Mouse (Mus musculus) heart, adult 9 months (tissue): ENCODE measurements around the gene Ackr2.
A peak's percentile ranks its signal among the peaks of the same experiment; 100 is the strongest.

ENCODE experiments used
- DNase-seq, 2 experiments: peaks; one replicate each; pipeline ENCODE4 v3.0.0; 2022; ENCODE audit warnings: low spot score in 2 of 2

Gene Ackr2

DNA sequence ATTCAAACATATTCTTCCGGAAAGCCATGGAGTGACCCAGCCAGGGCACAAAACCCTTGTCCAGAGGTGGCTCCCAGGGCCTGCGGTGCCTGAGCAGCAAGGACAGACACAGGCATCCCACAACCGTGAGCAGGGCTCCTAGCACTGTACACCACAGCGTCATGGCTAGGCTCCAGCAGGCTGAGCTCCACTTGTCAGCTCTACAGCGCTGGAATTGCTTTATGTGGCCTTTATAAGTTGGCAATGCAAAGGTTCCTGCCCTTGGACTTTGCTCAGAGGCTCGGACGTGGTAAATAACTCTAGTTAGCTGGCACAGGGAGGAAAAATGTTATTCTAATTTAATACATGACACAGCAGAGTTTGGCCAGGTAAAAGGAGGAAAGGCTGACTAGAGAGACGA is 17.9 kb downstream of the Ackr2 start, which contains the start of gene Cyp8b1:
TSS of gene Cyp8b1 (minus strand) at position 204 of the 400 bp plus-strand sequence.
- no peak for DNase-seq

DNA sequence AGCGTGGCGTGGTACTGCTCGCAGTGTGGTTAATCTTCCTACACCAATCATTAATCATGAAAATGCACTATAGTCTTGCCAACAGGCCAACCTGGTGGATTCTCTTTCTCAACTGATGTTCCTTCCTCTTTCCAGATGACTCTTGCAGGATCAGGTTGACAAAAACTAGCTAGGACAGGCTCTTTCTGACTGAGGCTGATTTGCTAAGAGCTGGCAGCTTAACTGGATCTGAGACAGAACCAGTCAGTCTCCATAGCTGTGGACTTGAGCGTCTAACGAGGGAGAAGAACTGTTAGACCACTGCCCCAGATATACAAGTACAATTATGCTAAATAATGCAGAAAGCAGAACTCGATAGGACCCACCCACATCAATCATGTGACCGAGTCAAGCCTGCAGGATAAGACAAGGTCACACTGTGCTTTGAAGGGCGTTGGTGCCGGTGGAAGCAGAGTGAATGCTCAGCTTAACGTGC is 20.9 kb downstream of the Ackr2 start:
- no peak for DNase-seq

DNA sequence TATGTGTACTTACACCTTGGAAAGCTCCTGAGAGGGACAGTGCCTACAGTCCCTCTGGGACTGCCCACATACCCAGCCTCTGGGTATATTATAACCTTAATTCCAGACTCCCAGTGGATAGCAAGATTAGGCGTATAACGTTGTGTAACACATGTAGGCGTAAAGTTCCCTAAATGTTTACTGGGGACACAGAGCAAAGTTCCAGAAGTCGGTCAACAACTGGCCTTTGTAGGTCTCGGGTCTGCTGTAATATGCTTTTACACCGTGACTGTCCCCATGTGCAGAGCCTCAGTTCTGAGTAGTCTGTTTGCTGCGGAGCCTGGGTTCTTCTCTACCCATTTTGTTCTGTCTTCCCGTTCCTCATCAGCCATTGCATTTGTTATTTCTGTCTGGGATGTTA is 25.3 kb downstream of the Ackr2 start:
- DNase-seq: no peak

DNA sequence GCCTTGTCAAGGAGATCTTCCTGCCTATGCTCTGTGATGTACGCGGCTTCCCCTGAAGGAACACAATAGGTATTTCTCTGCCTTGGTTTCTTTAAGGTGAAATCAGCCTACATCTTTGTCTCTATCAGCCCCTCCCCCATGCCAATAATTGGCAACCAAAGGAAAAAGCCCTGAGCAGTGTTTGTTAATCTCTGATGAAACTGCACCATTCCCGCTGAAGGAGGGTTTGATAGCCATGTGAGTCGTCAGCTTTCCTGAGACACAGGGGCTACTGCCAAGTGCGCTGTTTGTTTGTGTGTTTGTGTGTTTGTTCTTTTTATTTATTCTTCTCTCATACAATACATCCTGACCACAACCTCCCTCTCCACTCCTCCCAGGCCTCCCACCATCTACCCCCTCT is 25.8 kb downstream of the Ackr2 start:
- no peak for DNase-seq

GRCm38 (mm10) chr9:121924901-121925560 is 26.9 kb downstream of the Ackr2 start:
- DNase-seq: no peak

- DNase-seq: no peak
Measured at GRCm38 (mm10) chr9:121925959-121926358, 27.8 kb downstream of the Ackr2 start.

- DNase-seq: no peak
Measured at GRCm38 (mm10) chr9:121926634-121927405, 28.7 kb downstream of the Ackr2 start.

DNA sequence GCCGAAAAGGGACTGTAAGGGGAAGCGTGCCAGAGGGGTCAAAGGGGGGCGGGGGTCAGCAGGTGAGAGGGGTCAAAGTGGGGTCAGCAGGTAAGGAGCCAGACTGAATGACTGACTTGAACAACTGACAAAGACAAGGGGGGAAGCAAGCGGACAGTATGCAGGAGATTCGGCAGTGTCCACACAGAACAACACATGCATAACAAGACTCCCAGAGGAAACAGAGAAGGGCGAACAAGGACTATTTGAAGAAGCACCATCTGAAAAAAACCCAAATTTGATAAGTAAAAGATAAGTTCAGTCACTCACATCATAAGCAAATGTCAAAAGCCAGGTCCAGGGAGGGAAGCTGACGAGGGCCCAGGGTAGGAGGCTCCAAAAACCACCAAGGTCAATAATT is 29.6 kb downstream of the Ackr2 start:
- DNase-seq: no peak

DNA sequence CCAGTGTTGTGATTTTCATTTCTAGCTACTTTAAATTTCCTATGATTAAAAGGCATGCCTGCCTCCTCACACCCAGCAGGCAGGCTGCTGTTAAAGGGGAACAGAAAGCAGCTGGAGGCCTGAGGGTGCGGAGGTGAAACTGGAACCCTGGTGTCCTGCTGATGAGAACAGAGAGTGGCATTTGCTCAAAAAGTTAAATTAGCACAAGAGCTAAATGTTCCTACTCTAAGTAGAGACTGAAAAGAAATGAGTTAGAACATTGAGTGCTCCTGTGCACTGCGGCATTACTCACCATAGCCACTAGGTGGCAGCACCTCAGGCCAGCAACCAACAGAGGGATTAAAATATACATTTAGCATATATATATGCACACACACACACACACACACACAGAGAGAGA is 30.3 kb downstream of the Ackr2 start:
- DNase-seq: peak; percentile 25 to 44

DNA sequence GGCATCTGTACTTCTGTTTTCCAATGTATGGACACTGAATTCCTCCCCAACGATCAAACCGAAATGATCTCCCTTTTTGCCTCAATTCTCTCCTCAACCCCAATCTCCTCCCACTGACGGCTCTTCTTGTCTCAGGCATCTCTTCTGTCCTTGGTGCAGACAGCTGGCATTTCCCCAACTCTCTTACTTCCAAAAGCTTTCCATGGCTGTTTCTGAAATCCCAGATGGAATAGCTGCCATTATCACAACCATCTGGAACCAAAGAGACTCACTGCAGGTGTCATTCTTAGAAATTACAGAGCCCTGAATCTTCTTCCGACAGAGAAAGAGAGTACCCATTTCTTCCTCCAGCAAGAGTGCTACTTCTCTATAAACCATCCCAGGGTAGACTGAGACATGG is 36.7 kb downstream of the Ackr2 start:
- DNase-seq: no peak

GRCm38 (mm10) chr9:121936952-121937351 is 38.8 kb downstream of the Ackr2 start:
- DNase-seq: no peak

DNA sequence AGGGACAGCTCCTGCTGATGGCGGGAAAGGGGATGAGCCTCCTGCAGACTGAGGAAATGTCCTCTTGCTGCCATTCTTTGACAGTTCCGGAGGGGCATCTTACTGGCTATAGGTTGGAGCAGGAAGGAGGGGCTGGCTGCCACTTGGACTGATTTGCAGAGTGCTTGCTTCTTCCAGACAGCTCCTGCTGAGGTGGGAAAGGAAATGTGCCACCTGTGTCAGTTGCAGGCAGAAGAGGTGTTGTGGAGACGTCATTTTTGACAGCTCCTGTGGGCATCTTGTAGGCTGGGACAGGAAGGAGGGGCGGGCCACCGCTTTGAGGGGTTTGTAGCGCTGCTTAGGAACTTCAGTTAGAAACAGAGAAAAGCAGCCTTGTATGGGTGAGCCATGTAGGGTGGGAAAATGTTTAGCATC is 39.3 kb downstream of the Ackr2 start:
- no peak for DNase-seq

DNA sequence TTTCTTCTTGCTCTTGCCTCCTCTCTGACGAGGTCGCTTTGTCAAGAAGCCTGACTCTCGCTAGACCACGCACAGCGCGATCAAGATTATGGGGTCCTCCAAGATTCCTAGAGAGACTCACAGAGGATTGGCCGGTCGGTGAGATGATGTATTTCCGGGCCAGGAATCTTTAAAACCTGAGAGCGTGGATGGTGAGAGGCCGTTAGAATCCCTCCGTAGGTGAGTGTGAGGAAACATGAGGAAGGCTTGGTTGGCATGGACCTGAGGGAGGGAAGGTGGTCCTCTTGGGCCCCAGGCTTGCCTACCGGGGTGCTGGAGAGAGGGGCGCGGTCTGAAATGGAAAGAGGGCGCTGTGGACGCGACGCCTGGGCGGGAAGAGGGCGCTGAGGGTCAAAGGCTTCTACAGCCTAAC is 39.8 kb downstream of the Ackr2 start:
- no peak for DNase-seq

- DNase-seq: no peak
Measured at GRCm38 (mm10) chr9:121943005-121943404, 44.9 kb downstream of the Ackr2 start.

GRCm38 (mm10) chr9:121943628-121944027 is 45.5 kb downstream of the Ackr2 start:
- no peak for DNase-seq

GRCm38 (mm10) chr9:121947784-121948183 is 49.6 kb downstream of the Ackr2 start:
- DNase-seq: peak in 1 of 2 experiments; percentile 58

- DNase-seq: no peak
Measured at GRCm38 (mm10) chr9:121948431-121948830, 50.3 kb downstream of the Ackr2 start.

GRCm38 (mm10) chr9:121950418-121951113 is 52.4 kb downstream of the Ackr2 start, which contains the start of gene Fam198a:
Gene Fam198a (plus strand): TSS chr9:121950988.
- peak; percentile 71 to 75 for DNase-seq

GRCm38 (mm10) chr9:121951114-121951423 is 52.9 kb downstream of the Ackr2 start:
- DNase-seq: no peak

DNA sequence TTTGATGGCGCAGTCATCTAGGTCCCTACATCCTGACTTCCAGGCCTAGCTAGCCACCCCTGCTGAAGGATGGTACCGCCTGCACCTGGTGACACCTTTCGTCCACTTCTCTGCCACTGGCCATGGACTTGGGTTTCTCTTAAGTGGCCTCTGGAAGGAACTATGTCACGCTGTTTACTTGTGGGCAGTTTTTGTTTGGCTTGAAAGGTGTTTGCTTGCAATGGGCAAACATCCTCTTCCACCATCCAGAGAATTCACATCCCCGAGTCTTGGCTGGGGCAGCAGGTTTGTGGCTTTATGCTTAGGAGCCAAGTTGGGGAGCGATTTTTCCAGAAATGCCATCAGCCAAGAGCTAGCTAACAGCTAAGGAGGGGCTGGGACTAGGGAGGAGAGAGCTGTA is 54.4 kb downstream of the Ackr2 start:
- DNase-seq: no peak

GRCm38 (mm10) chr9:121959966-121960635 is 61.9 kb downstream of the Ackr2 start:
- DNase-seq: peak; percentile 41 to 48
